Mouse (Mus musculus): ENCODE measurements at regions not wholly inside any gene's neighbourhood (a gene's known extent, or its start where the extent isn't known, plus 50 kb on each side); places are given as distances from the start of the nearest gene placed in this dataset.

GRCm38 (mm10) chr8:8064074-8064473 is 597.0 kb downstream of the Efnb2 start:
- no peaks in the 10 kb centered on the region for H3K27me3 ChIP-seq (ENCODE audit: control insufficient read depth, insufficient read depth, low read length, poor library complexity, severe bottlenecking)
- H3K36me3 ChIP-seq (ENCODE audit: control insufficient read depth, insufficient read depth, low read length, poor library complexity, severe bottlenecking) = no peaks in the 10 kb centered on the region
- H3K27ac ChIP-seq (ENCODE audit: insufficient read depth, low read length) = no peak overlapping the region
- no peak overlapping the region for H3K9ac ChIP-seq (ENCODE audit: low read depth, poor library complexity, severe bottlenecking)
- H3K4me1 ChIP-seq (ENCODE audit: control insufficient read depth, insufficient read depth, low read length) = no peaks in the 10 kb centered on the region
- H3K9me3 ChIP-seq (replicated peaks; ENCODE audit: control insufficient read depth, insufficient read depth, low read length, poor library complexity, severe bottlenecking) = no peaks in the 10 kb centered on the region
- TF ChIP-seq POLR2A (IDR thresholded peaks at IDR 0.05; ENCODE audit: insufficient read depth, low read length) (no peak), CTCF (IDR thresholded peaks at IDR 0.05; ENCODE audit: low read depth, low read length) (no peak), EP300 (IDR thresholded peaks at IDR 0.05; ENCODE audit: insufficient read depth, low read depth, low read length) (no peak)
- H3K4me3 ChIP-seq (ENCODE audit: low read depth, low read length) = no peak overlapping the region

GRCm38 (mm10) chr8:8054224-8054916 is 606.7 kb downstream of the Efnb2 start:
- H3K36me3 ChIP-seq (ENCODE audit: control insufficient read depth, insufficient read depth, low read length, poor library complexity, severe bottlenecking) = no peaks in the 10 kb centered on the region
- H3K4me1 ChIP-seq (ENCODE audit: control insufficient read depth, insufficient read depth, low read length) = no peaks in the 10 kb centered on the region
- H3K9ac ChIP-seq (ENCODE audit: low read depth, poor library complexity, severe bottlenecking) = no peak overlapping the region
- no peak for TF ChIP-seq CTCF (IDR thresholded peaks at IDR 0.05; ENCODE audit: low read depth, low read length)
- no peak for TF ChIP-seq POLR2A (IDR thresholded peaks at IDR 0.05; ENCODE audit: insufficient read depth, low read length)
- no peak for TF ChIP-seq EP300 (IDR thresholded peaks at IDR 0.05; ENCODE audit: insufficient read depth, low read depth, low read length)
- H3K9me3 ChIP-seq (replicated peaks; ENCODE audit: control insufficient read depth, insufficient read depth, low read length, poor library complexity, severe bottlenecking) = no peaks in the 10 kb centered on the region
- no peaks in the 10 kb centered on the region for H3K27me3 ChIP-seq (ENCODE audit: control insufficient read depth, insufficient read depth, low read length, poor library complexity, severe bottlenecking)
- H3K4me3 ChIP-seq (ENCODE audit: low read depth, low read length) = no peak overlapping the region
- no peak overlapping the region for H3K27ac ChIP-seq (ENCODE audit: insufficient read depth, low read length)

- H3K27ac ChIP-seq (ENCODE audit: insufficient read depth, low read length) = no peak overlapping the region
These were observed 609.9 kb downstream of the Efnb2 start for GRCm38 (mm10) chr8:8051186-8051585.

DNA sequence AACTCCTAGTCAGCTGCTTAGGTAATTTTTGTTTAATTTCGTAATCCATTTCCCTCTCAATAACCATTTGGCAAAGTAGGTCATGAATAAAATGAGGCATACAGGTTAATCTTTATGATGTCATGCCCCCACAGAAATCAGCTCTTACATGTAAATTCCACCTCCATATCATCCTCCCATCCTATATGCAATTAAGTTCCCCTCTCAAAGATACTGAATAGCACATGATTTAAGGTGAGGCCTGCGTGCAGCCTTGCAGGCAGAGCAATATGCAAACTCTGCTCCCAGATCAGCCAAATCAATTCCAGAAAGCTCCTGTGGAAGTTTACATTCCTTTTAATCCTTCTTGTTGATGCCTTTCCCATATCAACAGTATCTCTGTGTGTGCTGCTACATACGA is 610.3 kb downstream of the Efnb2 start:
- Histone ChIP-seq H3K4me1 (ENCODE audit: control insufficient read depth, insufficient read depth, low read length) (no peaks in the 10 kb centered on the region), H3K4me3 (ENCODE audit: low read depth, low read length) (no peak overlapping the region), H3K36me3 (ENCODE audit: control insufficient read depth, insufficient read depth, low read length, poor library complexity, severe bottlenecking) (no peaks in the 10 kb centered on the region), H3K27me3 (ENCODE audit: control insufficient read depth, insufficient read depth, low read length, poor library complexity, severe bottlenecking) (no peaks in the 10 kb centered on the region), H3K27ac (ENCODE audit: insufficient read depth, low read length) (no peak overlapping the region), H3K9ac (ENCODE audit: low read depth, poor library complexity, severe bottlenecking) (no peak overlapping the region), H3K9me3 (replicated peaks; ENCODE audit: control insufficient read depth, insufficient read depth, low read length, poor library complexity, severe bottlenecking) (no peaks in the 10 kb centered on the region)
- no peak for TF ChIP-seq EP300 (IDR thresholded peaks at IDR 0.05; ENCODE audit: insufficient read depth, low read depth, low read length)
- TF ChIP-seq CTCF (IDR thresholded peaks at IDR 0.05; ENCODE audit: low read depth, low read length) = no peak
- no peak for TF ChIP-seq POLR2A (IDR thresholded peaks at IDR 0.05; ENCODE audit: insufficient read depth, low read length)

More at GRCm38 (mm10) chr8:8051186-8051585, 609.9 kb downstream of the Efnb2 start:
- H3K27me3 ChIP-seq (ENCODE audit: control insufficient read depth, insufficient read depth, low read length, poor library complexity, severe bottlenecking) = no peaks in the 10 kb centered on the region
- TF ChIP-seq POLR2A (IDR thresholded peaks at IDR 0.05; ENCODE audit: insufficient read depth, low read length) = no peak
- no peak for TF ChIP-seq EP300 (IDR thresholded peaks at IDR 0.05; ENCODE audit: insufficient read depth, low read depth, low read length)
- TF ChIP-seq CTCF (IDR thresholded peaks at IDR 0.05; ENCODE audit: low read depth, low read length) = no peak
- no peaks in the 10 kb centered on the region for H3K36me3 ChIP-seq (ENCODE audit: control insufficient read depth, insufficient read depth, low read length, poor library complexity, severe bottlenecking)
- H3K9me3 ChIP-seq (replicated peaks; ENCODE audit: control insufficient read depth, insufficient read depth, low read length, poor library complexity, severe bottlenecking) = no peaks in the 10 kb centered on the region
- no peak overlapping the region for H3K4me3 ChIP-seq (ENCODE audit: low read depth, low read length)
- no peak overlapping the region for H3K9ac ChIP-seq (ENCODE audit: low read depth, poor library complexity, severe bottlenecking)
- H3K4me1 ChIP-seq (ENCODE audit: control insufficient read depth, insufficient read depth, low read length) = no peaks in the 10 kb centered on the region

GRCm38 (mm10) chr8:8044926-8045325 is 616.1 kb downstream of the Efnb2 start:
- Histone ChIP-seq H3K4me1 (ENCODE audit: control insufficient read depth, insufficient read depth, low read length) (no peaks in the 10 kb centered on the region), H3K9me3 (replicated peaks; ENCODE audit: control insufficient read depth, insufficient read depth, low read length, poor library complexity, severe bottlenecking) (no peaks in the 10 kb centered on the region), H3K9ac (ENCODE audit: low read depth, poor library complexity, severe bottlenecking) (no peak overlapping the region), H3K4me3 (ENCODE audit: low read depth, low read length) (no peak overlapping the region), H3K36me3 (ENCODE audit: control insufficient read depth, insufficient read depth, low read length, poor library complexity, severe bottlenecking) (no peaks in the 10 kb centered on the region), H3K27ac (ENCODE audit: insufficient read depth, low read length) (no peak overlapping the region), H3K27me3 (ENCODE audit: control insufficient read depth, insufficient read depth, low read length, poor library complexity, severe bottlenecking) (no peaks in the 10 kb centered on the region)
- no peak for TF ChIP-seq CTCF (IDR thresholded peaks at IDR 0.05; ENCODE audit: low read depth, low read length)
- no peak for TF ChIP-seq EP300 (IDR thresholded peaks at IDR 0.05; ENCODE audit: insufficient read depth, low read depth, low read length)
- TF ChIP-seq POLR2A (IDR thresholded peaks at IDR 0.05; ENCODE audit: insufficient read depth, low read length) = no peak

GRCm38 (mm10) chr8:8044296-8044695 is 616.7 kb downstream of the Efnb2 start:
- Histone ChIP-seq H3K27me3 (ENCODE audit: control insufficient read depth, insufficient read depth, low read length, poor library complexity, severe bottlenecking) (no peaks in the 10 kb centered on the region), H3K4me1 (ENCODE audit: control insufficient read depth, insufficient read depth, low read length) (no peaks in the 10 kb centered on the region), H3K27ac (ENCODE audit: insufficient read depth, low read length) (no peak overlapping the region), H3K36me3 (ENCODE audit: control insufficient read depth, insufficient read depth, low read length, poor library complexity, severe bottlenecking) (no peaks in the 10 kb centered on the region), H3K9ac (ENCODE audit: low read depth, poor library complexity, severe bottlenecking) (no peak overlapping the region), H3K4me3 (ENCODE audit: low read depth, low read length) (no peak overlapping the region), H3K9me3 (replicated peaks; ENCODE audit: control insufficient read depth, insufficient read depth, low read length, poor library complexity, severe bottlenecking) (no peaks in the 10 kb centered on the region)
- TF ChIP-seq POLR2A (IDR thresholded peaks at IDR 0.05; ENCODE audit: insufficient read depth, low read length) (no peak), EP300 (IDR thresholded peaks at IDR 0.05; ENCODE audit: insufficient read depth, low read depth, low read length) (no peak), CTCF (IDR thresholded peaks at IDR 0.05; ENCODE audit: low read depth, low read length) (no peak)
